In genomic region chr19:45221458-45221783, GRCm38 (mm10) we compare ENCODE assay signal across 10 mouse cellular contexts. TPM values are rescaled to one million over a fixed set of nuclear protein-coding genes. Genes with fewer than 3 reads are reported as not detected.
DNase-seq lines count a peak whose midpoint lies in the region; ATAC-seq and TF ChIP-seq lines count a peak whose summit lies in the region.
"Had no signal": no experiment of that assay in that cellular context is flagged by ENCODE, and none has a peak within 500 bp of the region (broad histone marks: within the 10 kb centered on the region; RNA-seq: fewer than 3 reads in every experiment).

No protein-coding gene starts in this region.

- no peaks in the 10 kb centered on the region for H3K9me3 ChIP-seq in heart, embryonic 11.5 days (replicated peaks; ENCODE audit: control insufficient read depth, low read length)
- no peaks in the 10 kb centered on the region for H3K9me3 ChIP-seq in ES-Bruce4 (replicated peaks; ENCODE audit: control insufficient read depth, insufficient read depth, low read length, poor library complexity, severe bottlenecking)
- no peaks in the 10 kb centered on the region for H3K9me3 ChIP-seq in hindbrain, embryonic 12.5 days (replicated peaks)
- H3K9me3 ChIP-seq in midbrain, embryonic 11.5 days (ENCODE audit: control insufficient read depth, low read length) = no peaks in the 10 kb centered on the region

- DNase-seq in heart, adult 18-20 months = no peak
- DNase-seq in midbrain, embryonic 11.5 days (ENCODE audit: low spot score, missing footprints) = no peak
- DNase-seq in layer of hippocampus, postnatal 36 days = no peak
- DNase-seq in B cell, adult 2 months = no peak
- no peak for DNase-seq in left cerebral cortex, adult 2 months (ENCODE audit: extremely low spot score in 1 of 2, low spot score in 2 of 2)

- peaks cover 4% of the 10 kb centered on the region; the same call in 1 of the 2 replicates for H3K4me1 ChIP-seq in heart, embryonic 11.5 days (ENCODE audit: control insufficient read depth, insufficient read depth, low read length)
- H3K4me1 ChIP-seq in ES-Bruce4 (ENCODE audit: control insufficient read depth, insufficient read depth, low read length) = peaks cover 1% of the 10 kb centered on the region
- H3K4me1 ChIP-seq in hindbrain, embryonic 12.5 days = peaks cover 18% of the 10 kb centered on the region; the same call in 1 of the 2 replicates
- H3K4me1 ChIP-seq in midbrain, embryonic 11.5 days (ENCODE audit: control insufficient read depth, insufficient read depth, low read length) = 0 out of 2 replicates have a peak, but pooled peaks cover 6% of the 10 kb centered on the region

- 3% methylated on average over 9 of the region's 9 CpGs for WGBS in heart, embryonic 11.5 days (ENCODE audit: insufficient replicate concordance)
- under 1% methylated on average over 9 of the region's 9 CpGs for WGBS in hindbrain, embryonic 12.5 days
- 2% methylated on average over 9 of the region's 9 CpGs for WGBS in midbrain, embryonic 11.5 days

- H3K4me3 ChIP-seq in heart, embryonic 11.5 days (ENCODE audit: low read depth, low read length) = peak overlapping the region; percentile 25
- H3K4me3 ChIP-seq in ES-Bruce4 (ENCODE audit: low read depth, low read length) = peak overlapping the region; percentile 65
- peak overlapping the region; percentile 24; the same call in 1 of the 2 replicates for H3K4me3 ChIP-seq in hindbrain, embryonic 12.5 days
- H3K4me3 ChIP-seq in midbrain, embryonic 11.5 days (ENCODE audit: low read depth, low read length) = peak overlapping the region; percentile 15; the same call in 1 of the 2 replicates
- H3K4me3 ChIP-seq in left cerebral cortex, adult 2 months = no peak overlapping the region

- peaks cover 67% of the 10 kb centered on the region for H3K27me3 ChIP-seq in heart, embryonic 11.5 days (ENCODE audit: control insufficient read depth, insufficient read depth, low read length)
- H3K27me3 ChIP-seq in ES-Bruce4 (ENCODE audit: control insufficient read depth, insufficient read depth, low read length, poor library complexity, severe bottlenecking) = peaks cover 3% of the 10 kb centered on the region
- H3K27me3 ChIP-seq in hindbrain, embryonic 12.5 days = peaks cover 78% of the 10 kb centered on the region
- peaks cover 67% of the 10 kb centered on the region for H3K27me3 ChIP-seq in midbrain, embryonic 11.5 days (ENCODE audit: control insufficient read depth, insufficient read depth, low read length)

- no peak overlapping the region for H3K9ac ChIP-seq in heart, embryonic 11.5 days (ENCODE audit: low read depth, low read length)
- H3K9ac ChIP-seq in ES-Bruce4 (ENCODE audit: low read depth, poor library complexity, severe bottlenecking) = 0 out of 2 replicates have a peak overlapping the region, but pooled peaks have one; percentile 39
- no peak overlapping the region for H3K9ac ChIP-seq in hindbrain, embryonic 12.5 days
- H3K9ac ChIP-seq in midbrain, embryonic 11.5 days (ENCODE audit: low read length) = peak overlapping the region; percentile 54; the same call in 1 of the 2 replicates

- intact Hi-C loops in left cerebral cortex, adult 2 months (cut with DNase I) = loop anchor here (2.0 to 10.0 kb wide), 4 partner anchors 79 to 525 kb away; no protein-coding TSS in a partner anchor

- H3K4me2 ChIP-seq in heart, embryonic 11.5 days = peak overlapping the region; percentile 59
- peak overlapping the region; percentile 55 for H3K4me2 ChIP-seq in hindbrain, embryonic 12.5 days (replicated peaks)
- peak overlapping the region; percentile 55; the same call in 1 of the 2 replicates for H3K4me2 ChIP-seq in midbrain, embryonic 11.5 days

- TF ChIP-seq EP300 in ES-Bruce4 (IDR thresholded peaks at IDR 0.05; ENCODE audit: insufficient read depth, low read depth, low read length) = no peak

- H3K27ac ChIP-seq in heart, embryonic 11.5 days (ENCODE audit: low read depth, low read length) = no peak overlapping the region
- no peak overlapping the region for H3K27ac ChIP-seq in ES-Bruce4 (ENCODE audit: insufficient read depth, low read length)
- no peak overlapping the region for H3K27ac ChIP-seq in hindbrain, embryonic 12.5 days
- no peak overlapping the region for H3K27ac ChIP-seq in midbrain, embryonic 11.5 days (ENCODE audit: low read depth, low read length)
- H3K27ac ChIP-seq in left cerebral cortex, adult 2 months = no peak overlapping the region

- ATAC-seq in heart, embryonic 11.5 days (replicated peaks; ENCODE audit: insufficient number of reproducible peaks, low FRiP score, low TSS enrichment) = no peak
- ATAC-seq in hindbrain, embryonic 12.5 days (ENCODE audit: low FRiP score) = no peak
- ATAC-seq in midbrain, embryonic 11.5 days (ENCODE audit: low FRiP score) = no peak

- TF ChIP-seq POLR2A in ES-Bruce4 (IDR thresholded peaks at IDR 0.05; ENCODE audit: insufficient read depth, low read length) = no peak

- no peak for TF ChIP-seq CTCF in ES-Bruce4 (IDR thresholded peaks at IDR 0.05; ENCODE audit: low read depth, low read length)
- TF ChIP-seq CTCF in left cerebral cortex, adult 2 months (IDR thresholded peaks at IDR 0.05) = no peak

- H3K36me3 ChIP-seq in heart, embryonic 11.5 days (ENCODE audit: control insufficient read depth, insufficient read depth, low read length) = no peaks in the 10 kb centered on the region
- H3K36me3 ChIP-seq in ES-Bruce4 (ENCODE audit: control insufficient read depth, insufficient read depth, low read length, poor library complexity, severe bottlenecking) = no peaks in the 10 kb centered on the region
- H3K36me3 ChIP-seq in hindbrain, embryonic 12.5 days = no peaks in the 10 kb centered on the region
- no peaks in the 10 kb centered on the region for H3K36me3 ChIP-seq in midbrain, embryonic 11.5 days (ENCODE audit: control insufficient read depth, insufficient read depth, low read length)

RNA-seq across cellular contexts. Expression of gene Lbx1, which starts 14.2 kb away (rescaled TPM):
- polyA plus RNA-seq in heart, embryonic 11.5 days (2014; fragmentation: Nextera tagmentation; extraction: Ambion mirVana) = 0.08 and 0.16 TPM in 2 replicates
- total RNA-seq in heart, adult 18-20 months (2021) = under 1 TPM in 1 of 2 experiments, not detected in 1; 0.18 TPM
- not detected in 2 replicates for polyA plus RNA-seq in ES-Bruce4 (2011; ENCODE audit: insufficient read depth, insufficient read length, low read depth, missing spikeins)
- polyA plus RNA-seq in hindbrain, embryonic 12.5 days (2016; fragmentation: Nextera tagmentation; extraction: Ambion mirVana) = 10.8 and 18.8 TPM in 2 replicates
- polyA plus RNA-seq in midbrain, embryonic 11.5 days (2014; fragmentation: Nextera tagmentation; extraction: Ambion mirVana) = not detected in 2 replicates
- total RNA-seq in layer of hippocampus, postnatal 36 days (2021) = not detected
- total RNA-seq in left cerebral cortex, adult 2 months (2021) = not detected
- polyA plus RNA-seq: liver, adult 2 months; spleen, adult 2 months had no signal

Comparison
In these comparisons a context has a peak if more than half of its experiments do, and no peak if none do; other contexts are left out.
1. H3K9ac ChIP-seq: peak in ES-Bruce4 (single experiment) and midbrain, embryonic 11.5 days (single experiment); none in heart, embryonic 11.5 days (single experiment) and hindbrain, embryonic 12.5 days (single experiment).
2. RNA of gene Lbx1, which starts 14.2 kb away (polyA plus RNA-seq): 10.8 to 18.8 TPM in hindbrain, embryonic 12.5 days; 0.08 to 0.16 TPM in heart, embryonic 11.5 days, not detected in ES-Bruce4 and not detected in midbrain, embryonic 11.5 days; every median in the first group is over 10 times any median in the second.
3. Peak in every context shown above with its lines, with median percentiles within 50 percentile points of each other: H3K4me2 ChIP-seq.